Mouse (Mus musculus) forebrain, embryonic 12.5 days (tissue): ENCODE measurements around the gene Gm20905. TPM values are rescaled to one million over a fixed set of nuclear protein-coding genes. Genes with fewer than 3 reads are reported as not detected.
"Not testable (repeated sequence)": the region's sequence is repeated elsewhere in the genome, so short reads cannot be mapped to it uniquely, and the experiment has no call there.

Experiments
- ATAC-seq: fragments of 200-750 bp; cut with Nextera tagmentation; 2 replicates; pipeline ENCODE4 v1.8.0; 2017; ENCODE audit warnings: moderate TSS enrichment; ENCODE audit not compliant: low FRiP score
- H3K27ac ChIP-seq: fragments of 300-500 bp; sonication (generic); 2 replicates; pipeline ENCODE4 v1.5.1; 2016; ENCODE audit warnings: mild to moderate bottlenecking
- H3K27me3 ChIP-seq: fragments of 300-500 bp; sonication (generic); 2 replicates; pipeline ENCODE4 v1.6.1; 2016; ENCODE audit warnings: mild to moderate bottlenecking
- H3K36me3 ChIP-seq: fragments of 300-500 bp; sonication (generic); replicated peaks from 2 replicates; pipeline ENCODE4 v1.6.1; 2016; ENCODE audit warnings: mild to moderate bottlenecking
- H3K4me1 ChIP-seq: fragments of 300-500 bp; sonication (generic); 2 replicates; pipeline ENCODE4 v1.6.1; 2016
- H3K4me2 ChIP-seq: fragments of 300-500 bp; sonication (generic); 2 replicates; pipeline ENCODE4 v1.6.1; 2016; ENCODE audit warnings: mild to moderate bottlenecking, moderate library complexity
- H3K4me3 ChIP-seq: fragments of 300-500 bp; sonication (generic); replicated peaks from 2 replicates; pipeline ENCODE4 v1.5.1; 2016; ENCODE audit warnings: mild to moderate bottlenecking
- H3K9ac ChIP-seq: fragments of 300-500 bp; sonication (generic); 2 replicates; pipeline ENCODE4 v1.6.1; 2016; ENCODE audit warnings: mild to moderate bottlenecking
- H3K9me3 ChIP-seq: fragments of 300-500 bp; sonication (generic); 2 replicates; pipeline ENCODE4 v1.6.1; 2016
- WGBS: fragments of 180-500 bp; shearing (Covaris S2); methylation state at CpG from one replicate; pipeline ENCODE4 v1.1.7; 2016; 5-methylcytosine and 5-hydroxymethylcytosine counted together
- polyA plus RNA-seq: library from polyadenylated mRNA; unstranded; fragments of >200 nt; fragmentation: Nextera tagmentation; extraction: Ambion mirVana; gene quantifications from 2 replicates; pipeline ENCODE4 v1.2.1, GENCODE M21; 2016

Gm20905 gene
- not detected in 2 replicates for polyA plus RNA-seq

DNA sequence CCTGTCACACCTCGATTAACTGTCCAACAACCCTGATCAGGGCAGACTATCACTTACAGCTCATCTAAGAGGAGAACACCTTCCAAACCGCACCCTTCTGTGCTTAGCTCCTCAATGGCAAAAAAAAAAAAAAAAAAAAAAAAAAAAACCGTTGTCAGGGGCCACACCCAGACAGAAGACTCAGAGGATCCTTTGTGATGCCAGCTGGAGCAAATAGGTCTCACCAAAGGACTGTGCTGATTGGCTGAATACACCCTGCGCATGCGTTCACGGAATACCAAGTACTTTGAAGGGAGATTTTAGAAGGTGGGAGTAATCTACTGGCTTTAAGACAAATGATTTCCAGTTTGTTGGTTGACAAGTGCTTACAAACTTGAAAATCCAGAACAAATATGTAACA lies at the start of gene Gm20905:
Gene Gm20905, minus strand, starts transcription at position 101 of the 400 bp plus-strand sequence.
- not testable (repeated sequence) for ATAC-seq, H3K4me2 ChIP-seq, H3K27ac ChIP-seq, H3K9ac ChIP-seq, H3K36me3 ChIP-seq, H3K27me3 ChIP-seq, H3K9me3 ChIP-seq, H3K4me1 ChIP-seq, H3K4me3 ChIP-seq
- WGBS: no CpG with 5 or more reads among the region's 6 CpGs
